Mouse (Mus musculus): ENCODE results near the gene Il18rap.

- TF ChIP-seq CTCF (IDR thresholded peaks at IDR 0.05; ENCODE audit: low read depth, low read length) (no peak), EP300 (IDR thresholded peaks at IDR 0.05; ENCODE audit: insufficient read depth, low read depth, low read length) (no peak), POLR2A (IDR thresholded peaks at IDR 0.05; ENCODE audit: insufficient read depth, low read length) (no peak)
Observed at GRCm38 (mm10) chr1:40501546-40502398, 13.4 kb upstream of the Il18rap start.
